Mouse (Mus musculus): ENCODE measurements around the gene Myo1e. TPM values are rescaled to one million over a fixed set of nuclear protein-coding genes. Genes with fewer than 3 reads are reported as not detected.

Myo1e gene
- polyA plus RNA-seq, 1 experiment from 2014 or later, result 15.2 TPM

DNA sequence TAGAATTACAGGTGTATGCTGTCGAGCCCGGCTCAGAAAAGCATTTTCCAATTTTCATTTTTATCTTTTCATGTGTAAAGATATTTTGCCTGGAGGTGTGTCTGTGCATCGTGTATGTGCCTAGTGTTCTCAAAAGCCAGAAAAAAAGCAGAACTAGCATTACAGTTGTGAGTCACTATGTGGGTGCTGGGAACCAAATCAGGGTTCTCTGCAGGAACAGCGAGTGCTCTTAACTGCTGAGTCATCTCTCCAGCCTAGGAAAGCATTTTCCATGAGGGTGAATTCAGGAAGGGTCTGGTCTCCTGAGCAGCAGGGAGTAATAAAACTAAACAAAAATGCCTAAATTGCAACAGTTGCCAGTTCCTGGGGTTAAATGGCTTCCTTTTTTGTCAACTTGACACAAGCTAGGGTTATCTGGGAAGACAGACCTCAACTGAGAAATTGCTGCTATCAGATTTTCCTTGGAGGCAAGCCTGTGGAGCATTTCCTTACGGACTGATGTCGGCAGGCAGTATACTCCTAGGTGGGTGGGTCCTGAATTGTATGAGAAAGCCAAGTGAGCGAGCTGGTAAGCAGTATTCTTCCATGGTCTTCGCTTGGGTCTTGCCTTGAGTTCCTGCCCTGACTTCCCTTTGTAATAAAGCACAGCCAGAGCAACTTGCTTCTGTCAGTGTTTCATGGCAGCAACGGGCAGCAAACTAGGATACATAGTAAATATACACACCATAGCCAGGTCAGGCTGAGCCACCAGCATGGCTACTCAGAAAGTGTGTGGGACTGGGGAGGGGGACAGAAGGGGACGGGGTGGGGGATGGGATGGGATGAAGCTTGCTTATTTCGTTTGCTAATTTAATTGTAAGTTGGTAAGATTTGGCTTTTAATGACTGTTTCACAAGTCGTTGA, 184.8 kb downstream of the Myo1e start:
- Histone ChIP-seq H3K36me3 (peaks cover 19% of the 10 kb centered on the region), H3K9me3 (replicated peaks) (no peaks in the 10 kb centered on the region)

DNA sequence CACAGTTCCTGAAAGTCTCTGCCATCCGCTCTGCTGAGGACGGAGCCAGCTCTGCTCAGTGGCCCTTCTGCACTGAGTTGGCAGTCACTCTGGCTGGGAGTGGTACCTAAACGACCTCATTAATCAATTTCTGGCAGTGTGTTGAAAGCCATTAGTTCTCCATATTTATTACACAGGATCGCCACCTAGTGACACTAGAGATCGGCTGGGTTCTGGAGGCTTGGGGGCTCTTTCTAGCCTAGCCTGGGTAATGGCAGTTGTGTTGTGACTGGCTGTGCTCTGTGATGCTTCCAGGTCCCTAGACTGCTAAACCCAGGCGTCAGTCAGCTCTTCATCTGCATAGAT, 185.4 kb downstream of the Myo1e start:
- no peak for ATAC-seq (ENCODE audit: insufficient number of reproducible peaks, low FRiP score)
- Histone ChIP-seq H3K4me1 (replicated peaks) (peaks cover 5% of the 10 kb centered on the region; the same call in 1 of the 2 replicates), H3K4me3 (no peak overlapping the region), H3K9ac (no peak overlapping the region), H3K9me3 (replicated peaks) (no peaks in the 10 kb centered on the region), H3K27ac (ENCODE audit: poor library complexity, severe bottlenecking) (no peak overlapping the region), H3K27me3 (replicated peaks) (no peaks in the 10 kb centered on the region), H3K36me3 (peaks cover 17% of the 10 kb centered on the region), H3K4me2 (no peak overlapping the region)
- 19% methylated on average over 6 of the region's 6 CpGs for WGBS

More for the DNA sequence above, 184.8 kb downstream of the Myo1e start:
- WGBS, result 62% methylated on average over 12 of the region's 12 CpGs
- no peak overlapping the region for H3K4me2 ChIP-seq
- H3K27ac ChIP-seq (ENCODE audit: poor library complexity, severe bottlenecking), result no peak overlapping the region
- H3K27me3 ChIP-seq (replicated peaks), result no peaks in the 10 kb centered on the region
- no peak for ATAC-seq (ENCODE audit: insufficient number of reproducible peaks, low FRiP score)
- H3K4me1 ChIP-seq (replicated peaks), result peaks cover 5% of the 10 kb centered on the region; the same call in 1 of the 2 replicates
- H3K4me3 ChIP-seq, result no peak overlapping the region
- H3K9ac ChIP-seq, result no peak overlapping the region

DNA sequence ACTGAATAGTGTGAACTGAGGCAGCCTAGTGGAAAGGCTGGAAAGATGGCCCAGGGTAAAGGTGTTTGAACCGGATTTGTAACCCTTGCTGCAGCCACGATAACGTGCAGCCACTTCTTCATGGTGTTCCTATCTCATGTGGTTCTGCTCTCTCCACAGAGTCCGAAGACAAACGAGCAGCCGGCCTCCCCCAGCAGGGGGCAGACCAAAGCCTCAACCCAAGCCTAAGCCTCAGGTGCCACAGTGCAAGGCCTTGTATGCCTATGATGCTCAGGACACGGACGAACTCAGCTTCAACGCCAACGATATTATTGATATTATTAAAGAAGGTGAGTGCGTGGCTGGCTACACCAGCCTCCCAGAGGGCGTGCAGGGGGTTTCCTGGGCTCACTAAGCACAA, 188.5 kb downstream of the Myo1e start:
- Histone ChIP-seq H3K27me3 (replicated peaks) (no peaks in the 10 kb centered on the region), H3K36me3 (peaks cover 31% of the 10 kb centered on the region), H3K9me3 (replicated peaks) (no peaks in the 10 kb centered on the region), H3K4me2 (no peak overlapping the region), H3K4me1 (replicated peaks) (peaks cover 5% of the 10 kb centered on the region; the same call in 1 of the 2 replicates), H3K9ac (no peak overlapping the region), H3K27ac (ENCODE audit: poor library complexity, severe bottlenecking) (no peak overlapping the region), H3K4me3 (no peak overlapping the region)
- 82% methylated on average over 12 of the region's 12 CpGs for WGBS
- ATAC-seq (ENCODE audit: insufficient number of reproducible peaks, low FRiP score), result no peak

DNA sequence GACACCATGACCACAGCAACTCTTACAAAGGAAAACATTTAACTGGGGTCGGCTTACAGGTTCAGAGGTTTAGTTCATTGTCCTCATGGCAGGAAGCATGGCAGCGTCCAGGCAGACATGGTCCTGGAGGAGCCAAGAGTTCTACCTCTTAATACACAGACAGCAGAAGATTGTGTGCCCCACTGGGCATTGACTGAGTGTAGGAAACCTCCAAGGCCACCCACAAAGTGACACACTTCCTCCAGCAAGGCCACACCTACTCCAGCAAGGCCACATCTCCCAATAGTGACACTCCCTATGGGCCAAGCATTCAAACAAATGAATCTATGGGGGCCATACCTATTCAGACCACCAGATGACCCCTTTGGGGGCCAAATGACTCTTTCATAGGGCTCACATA, 188.9 kb downstream of the Myo1e start:
- Histone ChIP-seq H3K9me3 (replicated peaks) (no peaks in the 10 kb centered on the region), H3K36me3 (peaks cover 33% of the 10 kb centered on the region), H3K4me3 (no peak overlapping the region), H3K27me3 (replicated peaks) (no peaks in the 10 kb centered on the region), H3K27ac (ENCODE audit: poor library complexity, severe bottlenecking) (no peak overlapping the region), H3K4me1 (replicated peaks) (peaks cover 5% of the 10 kb centered on the region; the same call in 1 of the 2 replicates), H3K4me2 (no peak overlapping the region), H3K9ac (no peak overlapping the region)
- ATAC-seq (ENCODE audit: insufficient number of reproducible peaks, low FRiP score), result no peak
- 88% methylated on average over 2 of the region's 2 CpGs for WGBS

DNA sequence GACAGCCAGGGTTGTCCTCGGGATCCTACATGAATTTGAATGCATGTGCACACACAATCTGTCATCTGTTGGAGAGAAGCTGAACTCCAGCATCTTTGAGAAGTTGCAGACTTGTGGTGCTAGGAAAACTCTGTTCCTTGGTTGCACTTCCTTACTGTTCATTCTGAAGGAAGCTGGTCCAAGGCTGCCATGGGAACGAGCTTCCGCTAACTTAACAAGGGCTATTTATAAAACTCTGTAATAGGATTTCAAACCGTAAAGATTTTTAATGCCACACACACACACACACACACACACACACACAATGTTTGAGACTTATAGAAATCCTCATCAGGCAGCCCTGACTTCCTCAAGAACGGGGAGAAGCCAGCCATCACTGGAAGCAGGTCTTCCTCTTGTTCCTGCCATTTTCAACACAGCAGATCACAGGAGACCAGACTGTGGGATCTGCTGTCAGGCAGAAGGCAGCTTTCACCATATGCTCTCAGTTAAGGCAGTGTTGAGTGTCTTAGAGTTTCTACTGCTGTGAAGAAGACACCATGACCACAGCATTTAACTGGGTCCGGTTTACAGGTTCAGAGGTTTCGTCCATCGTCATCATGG, 194.9 kb downstream of the Myo1e start:
- 89% methylated on average over 8 of the region's 8 CpGs for WGBS
- no peaks in the 10 kb centered on the region for H3K27me3 ChIP-seq (replicated peaks)

DNA sequence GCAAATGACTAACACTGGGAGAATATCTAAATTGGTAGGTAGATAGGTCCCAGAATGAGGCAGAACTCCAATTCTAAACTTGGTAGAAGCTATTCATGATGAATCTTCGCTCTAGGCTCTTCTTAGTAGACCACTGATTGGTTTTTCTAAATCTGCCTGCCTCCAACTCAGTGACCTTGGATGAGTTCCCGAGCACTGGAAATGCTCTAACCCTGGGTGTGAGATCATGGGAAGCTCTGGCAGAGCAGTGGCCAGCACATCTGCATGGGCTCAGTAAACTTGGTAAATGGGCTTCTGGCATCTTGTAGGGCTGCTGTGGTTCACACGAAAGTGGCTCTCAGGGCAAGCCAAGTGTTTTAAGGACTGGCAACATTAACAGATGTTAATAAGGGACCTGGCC, 199.4 kb downstream of the Myo1e start:
- no peak for ATAC-seq (ENCODE audit: insufficient number of reproducible peaks, low FRiP score)
- H3K27me3 ChIP-seq (replicated peaks), result no peaks in the 10 kb centered on the region
- no peaks in the 10 kb centered on the region for H3K4me1 ChIP-seq (replicated peaks)
- peaks cover 49% of the 10 kb centered on the region for H3K36me3 ChIP-seq
- no peak overlapping the region for H3K4me3 ChIP-seq
- 85% methylated on average over 3 of the region's 3 CpGs for WGBS
- no peak overlapping the region for H3K27ac ChIP-seq (ENCODE audit: poor library complexity, severe bottlenecking)
- no peak overlapping the region for H3K4me2 ChIP-seq
- no peaks in the 10 kb centered on the region for H3K9me3 ChIP-seq (replicated peaks)
- H3K9ac ChIP-seq, result no peak overlapping the region

More for the DNA sequence above, 194.9 kb downstream of the Myo1e start:
- ATAC-seq (ENCODE audit: insufficient number of reproducible peaks, low FRiP score), result no peak
- Histone ChIP-seq H3K9me3 (replicated peaks) (no peaks in the 10 kb centered on the region), H3K36me3 (peaks cover 24% of the 10 kb centered on the region), H3K4me1 (replicated peaks) (no peaks in the 10 kb centered on the region), H3K9ac (no peak overlapping the region), H3K4me2 (no peak overlapping the region), H3K4me3 (no peak overlapping the region), H3K27ac (ENCODE audit: poor library complexity, severe bottlenecking) (no peak overlapping the region)

DNA sequence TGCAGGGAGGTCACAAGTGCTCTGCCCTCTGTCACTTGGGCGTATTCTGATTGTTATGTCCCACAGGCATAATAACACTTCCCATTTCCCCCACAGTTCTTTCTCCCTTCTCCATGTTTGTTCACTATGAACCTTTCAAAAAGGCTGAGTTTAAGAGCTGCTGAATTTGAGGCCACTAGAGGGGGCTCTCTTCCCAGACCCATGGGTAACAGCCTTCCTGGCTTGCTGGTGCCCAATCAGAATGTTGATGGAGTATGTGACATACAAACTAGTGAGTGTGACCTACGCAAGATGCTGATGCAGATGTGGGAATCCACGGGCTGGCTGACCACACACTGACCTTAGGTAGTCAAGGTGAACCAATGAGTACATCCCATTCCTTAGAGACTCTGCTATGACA, 201.6 kb downstream of the Myo1e start:
- no peak for ATAC-seq (ENCODE audit: insufficient number of reproducible peaks, low FRiP score)
- Histone ChIP-seq H3K27me3 (replicated peaks) (no peaks in the 10 kb centered on the region), H3K9ac (no peak overlapping the region), H3K4me3 (no peak overlapping the region), H3K4me1 (replicated peaks) (no peaks in the 10 kb centered on the region), H3K36me3 (peaks cover 69% of the 10 kb centered on the region), H3K9me3 (replicated peaks) (no peaks in the 10 kb centered on the region), H3K4me2 (no peak overlapping the region), H3K27ac (ENCODE audit: poor library complexity, severe bottlenecking) (no peak overlapping the region)
- 92% methylated on average over 3 of the region's 3 CpGs for WGBS

DNA sequence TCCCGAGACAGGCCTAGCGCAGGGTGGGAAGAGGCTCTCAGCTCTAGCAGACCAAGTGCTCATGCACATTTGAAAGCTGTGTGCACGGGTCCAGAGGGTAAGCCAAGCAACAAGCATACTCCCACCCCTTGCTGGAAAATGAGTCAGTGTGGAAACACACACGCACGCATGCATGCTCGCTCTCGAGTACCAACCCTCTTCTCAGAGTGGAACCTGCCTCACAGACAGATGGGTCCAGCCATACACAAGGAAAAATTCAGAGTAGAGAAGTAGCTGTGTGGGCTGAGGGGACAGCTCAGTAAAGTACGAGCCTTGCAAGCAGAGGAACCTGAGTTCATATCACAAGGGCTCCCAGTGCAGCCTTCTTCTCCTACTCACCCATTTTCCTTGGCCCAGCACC, 202.6 kb downstream of the Myo1e start:
- peaks cover 78% of the 10 kb centered on the region for H3K36me3 ChIP-seq
- no peaks in the 10 kb centered on the region for H3K4me1 ChIP-seq (replicated peaks)
- ATAC-seq (ENCODE audit: insufficient number of reproducible peaks, low FRiP score), result no peak
- no peak overlapping the region for H3K4me2 ChIP-seq
- H3K27me3 ChIP-seq (replicated peaks), result no peaks in the 10 kb centered on the region
- no peaks in the 10 kb centered on the region for H3K9me3 ChIP-seq (replicated peaks)
- H3K9ac ChIP-seq, result no peak overlapping the region
- no peak overlapping the region for H3K4me3 ChIP-seq
- no peak overlapping the region for H3K27ac ChIP-seq (ENCODE audit: poor library complexity, severe bottlenecking)
- WGBS, result 94% methylated on average over 8 of the region's 8 CpGs

DNA sequence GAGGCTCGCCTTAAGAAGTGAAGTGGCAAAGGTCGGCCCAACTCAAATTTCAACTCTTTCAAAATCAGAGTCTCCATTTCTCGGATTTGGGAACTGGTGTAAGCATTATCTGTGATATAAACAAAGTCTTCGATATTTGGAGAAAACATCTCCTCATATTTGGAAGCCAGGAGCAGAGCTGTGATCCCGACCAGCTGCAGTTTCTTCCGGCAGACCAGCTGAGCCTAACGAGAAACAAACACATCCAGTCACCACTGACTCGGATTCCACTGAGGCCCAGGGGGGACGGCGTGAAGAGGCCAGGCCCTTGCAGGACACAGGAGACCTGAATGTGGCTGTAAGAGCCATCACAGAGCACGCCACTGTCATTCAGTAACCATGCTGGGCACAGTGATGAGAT, 203.5 kb downstream of the Myo1e start:
- Histone ChIP-seq H3K27ac (ENCODE audit: poor library complexity, severe bottlenecking) (no peak overlapping the region), H3K4me1 (replicated peaks) (no peaks in the 10 kb centered on the region), H3K4me2 (no peak overlapping the region), H3K4me3 (no peak overlapping the region), H3K9ac (no peak overlapping the region), H3K27me3 (replicated peaks) (no peaks in the 10 kb centered on the region), H3K36me3 (peaks cover 87% of the 10 kb centered on the region), H3K9me3 (replicated peaks) (no peaks in the 10 kb centered on the region)
- 84% methylated on average over 11 of the region's 11 CpGs for WGBS
- ATAC-seq (ENCODE audit: insufficient number of reproducible peaks, low FRiP score), result no peak

DNA sequence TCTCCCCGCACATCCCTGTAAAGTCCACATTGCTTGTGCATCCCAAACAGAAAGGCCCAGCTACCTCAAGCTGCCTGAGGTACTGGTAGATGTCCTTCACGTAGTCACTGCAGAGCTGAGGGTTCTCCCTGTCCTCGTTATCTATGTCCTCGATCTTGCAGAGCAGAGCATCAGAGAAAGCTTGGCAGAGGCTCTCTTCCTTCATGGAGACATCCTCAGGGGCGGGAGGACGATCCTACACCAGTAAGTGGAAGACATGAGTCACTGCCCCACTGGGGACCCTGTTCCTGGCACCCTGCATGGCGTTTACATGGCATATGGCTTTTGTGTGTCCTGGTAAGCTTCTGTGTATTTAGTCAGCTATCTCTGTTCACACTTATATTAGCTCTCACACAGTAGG, 205.9 kb downstream of the Myo1e start:
- Histone ChIP-seq H3K27me3 (replicated peaks) (no peaks in the 10 kb centered on the region), H3K4me3 (no peak overlapping the region), H3K27ac (ENCODE audit: poor library complexity, severe bottlenecking) (no peak overlapping the region), H3K4me1 (replicated peaks) (no peaks in the 10 kb centered on the region), H3K9ac (no peak overlapping the region), H3K9me3 (replicated peaks) (no peaks in the 10 kb centered on the region), H3K36me3 (peaks cover 94% of the 10 kb centered on the region), H3K4me2 (no peak overlapping the region)
- ATAC-seq (ENCODE audit: insufficient number of reproducible peaks, low FRiP score), result no peak
- WGBS, result 87% methylated on average over 7 of the region's 7 CpGs

DNA sequence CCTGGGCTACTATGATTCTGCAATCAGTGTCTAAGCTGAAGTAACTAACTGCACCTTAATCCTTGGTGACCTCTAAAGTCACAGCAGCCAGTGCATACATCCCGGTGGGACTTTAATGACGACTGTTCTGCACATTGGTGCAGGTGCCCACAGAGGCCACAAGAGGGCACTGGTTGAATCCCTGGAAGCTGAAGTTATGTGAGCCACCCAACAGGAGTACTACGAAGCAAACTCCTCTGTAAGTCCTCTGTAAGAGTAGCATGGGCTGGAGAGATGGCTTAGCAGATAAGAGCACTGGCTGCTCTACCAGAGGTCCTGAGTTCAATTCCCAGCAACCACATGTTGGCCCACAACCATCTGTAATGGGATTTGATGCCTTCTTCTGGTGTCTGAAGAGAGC, 209.3 kb downstream of the Myo1e start:
- WGBS, result 82% methylated on average over 3 of the region's 3 CpGs
- Histone ChIP-seq H3K4me1 (replicated peaks) (peaks cover 10% of the 10 kb centered on the region), H3K27me3 (replicated peaks) (no peaks in the 10 kb centered on the region), H3K4me3 (no peak overlapping the region), H3K4me2 (no peak overlapping the region), H3K27ac (ENCODE audit: poor library complexity, severe bottlenecking) (no peak overlapping the region), H3K9me3 (replicated peaks) (no peaks in the 10 kb centered on the region), H3K36me3 (peaks cover 68% of the 10 kb centered on the region), H3K9ac (no peak overlapping the region)
- ATAC-seq (ENCODE audit: insufficient number of reproducible peaks, low FRiP score), result no peak

Data from heart, embryonic 12.5 days (tissue).